Mouse (Mus musculus): ENCODE measurements around the gene Prpf39. TPM values are rescaled to one million over a fixed set of nuclear protein-coding genes. Genes with fewer than 3 reads are reported as not detected.

Gene Prpf39
- total RNA-seq (2023) = 144 to 153 TPM (median 150 TPM) in 4 replicates

DNA sequence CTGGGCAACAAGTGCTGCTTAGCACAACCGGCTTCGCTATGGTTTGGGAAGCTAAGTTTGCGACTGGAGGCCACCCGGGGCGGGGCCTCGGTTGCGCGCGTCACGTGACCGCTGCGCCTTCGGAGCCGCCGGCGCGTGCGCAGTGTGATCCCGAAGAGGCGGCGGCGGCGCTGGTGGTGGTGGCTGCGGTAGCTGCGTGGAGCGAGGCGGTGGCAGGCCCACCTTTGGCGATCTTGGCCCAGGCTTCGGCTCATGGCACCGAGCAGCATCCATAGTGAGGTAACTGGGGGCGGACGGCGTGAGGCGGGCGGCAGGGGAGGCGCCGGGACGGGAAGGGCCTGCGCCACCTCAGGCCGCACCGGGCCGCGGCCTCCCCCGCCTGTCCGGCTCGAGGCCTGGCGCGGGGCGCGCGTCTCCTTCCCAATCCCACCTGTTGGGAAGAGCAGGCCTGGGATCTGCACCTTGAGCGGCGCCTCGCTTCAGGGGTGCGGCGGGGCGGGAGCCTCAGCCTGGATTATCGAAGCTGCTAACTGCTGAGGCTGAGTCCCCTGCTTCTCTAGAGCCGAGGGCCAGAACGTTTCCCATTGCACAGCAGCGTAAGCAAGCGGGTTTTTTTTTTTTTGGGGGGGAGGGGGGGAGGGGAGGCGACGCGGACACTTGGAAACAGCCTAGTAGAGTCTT is at the start of gene Prpf39:
TSS of gene Prpf39 (plus strand) at position 144 of the 681 bp plus-strand sequence.

DNA sequence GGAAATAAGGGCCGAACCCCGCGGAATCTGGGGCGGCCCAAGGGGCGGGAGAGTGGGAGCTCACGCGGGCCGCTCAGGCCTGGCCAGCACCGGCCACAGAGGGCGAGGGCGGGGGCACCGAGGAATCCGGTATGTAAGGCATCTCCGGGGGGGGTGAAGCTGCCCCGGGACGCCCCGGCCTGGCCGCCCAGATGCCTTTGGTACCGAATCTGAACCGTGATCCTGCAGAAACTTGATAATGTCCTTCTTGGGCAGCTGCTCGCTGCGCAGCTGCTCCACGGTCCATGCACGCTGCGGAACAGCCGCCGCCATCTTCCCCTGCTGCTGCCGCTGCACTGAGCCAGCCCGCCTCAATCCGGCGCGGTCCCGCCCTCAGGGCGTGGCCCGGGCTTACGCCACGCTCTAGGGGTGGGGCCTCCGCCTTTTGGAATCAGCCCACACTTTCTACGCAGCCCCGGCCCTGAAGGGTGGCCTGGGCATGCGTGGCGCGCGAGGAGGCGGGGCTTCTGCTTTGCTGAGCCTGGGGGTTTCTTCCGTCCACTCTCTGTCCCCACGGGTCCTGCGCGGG is 37.6 kb downstream of the Prpf39 start, which contains the start of gene Fkbp3:
TSS of gene Fkbp3 (minus strand) at position 397 of the 568 bp plus-strand sequence.

DNA sequence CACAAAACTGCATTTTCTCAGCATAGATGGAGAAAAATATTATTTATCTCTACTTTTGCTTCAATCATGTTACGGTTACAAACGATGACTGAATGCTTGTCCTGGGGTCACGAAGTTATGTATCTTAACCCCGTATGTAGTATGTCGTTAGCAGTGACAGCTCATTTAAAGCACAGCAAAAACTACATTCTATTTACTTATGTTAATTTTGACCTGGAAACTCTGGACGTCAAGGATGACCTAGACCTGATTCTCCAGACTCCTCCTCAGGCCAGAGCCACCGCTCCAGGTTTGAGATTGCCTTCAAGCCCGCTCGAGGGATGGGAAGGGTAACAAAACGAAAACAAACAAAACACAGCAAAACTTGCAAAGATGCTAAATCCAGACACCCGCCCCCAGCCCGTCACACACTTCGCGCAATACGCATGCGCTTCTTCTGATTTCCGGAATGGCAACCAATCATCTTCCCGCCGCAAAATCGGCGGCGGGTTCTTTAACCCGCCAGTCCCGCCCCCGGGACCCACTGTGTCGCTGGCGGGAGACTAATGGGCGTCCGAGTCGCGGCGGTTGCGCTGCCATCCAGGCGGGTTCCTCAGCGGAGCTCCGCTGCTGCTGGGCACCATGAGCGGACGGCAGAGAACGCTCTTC is 39.1 kb downstream of the Prpf39 start, which contains the start of gene Fancm:
TSS of gene Fancm (plus strand) at position 519 of the 648 bp plus-strand sequence.

Other genes starting within 250 kb of the Prpf39 start
- gene Gm527, start 118.4 kb upstream of the Prpf39 start, total RNA-seq (2023) = 5.8 to 6.7 TPM (median 6.3 TPM) in 4 replicates
- gene Klhl28, start 70.8 kb upstream of the Prpf39 start, total RNA-seq (2023) = 20.6 to 25.2 TPM (median 22.5 TPM) in 4 replicates
- 65.7 to 74.7 TPM (median 70.0 TPM) in 4 replicates for gene Togaram1, start 70.5 kb upstream of the Prpf39 start, total RNA-seq (2023)
- gene Fkbp3, start 37.7 kb downstream of the Prpf39 start, total RNA-seq (2023) = 73.2 to 84.5 TPM (median 81.5 TPM) in 4 replicates
- gene Fancm, start 39.3 kb downstream of the Prpf39 start, total RNA-seq (2023) = 19.8 to 25.9 TPM (median 22.3 TPM) in 4 replicates
- 2.2 to 3.9 TPM (median 2.8 TPM) in 4 replicates for gene Mis18bp1, start 136.3 kb downstream of the Prpf39 start, total RNA-seq (2023)
- gene Wdr20rt, start 189.2 kb downstream of the Prpf39 start, total RNA-seq (2023) = not detected in 4 replicates

Data from B cell, adult 62 days (primary cell).